Mouse (Mus musculus): ENCODE measurements around the gene Gm20865. TPM values are rescaled to one million over a fixed set of nuclear protein-coding genes. Genes with fewer than 3 reads are reported as not detected.
"Not testable (repeated sequence)": the region's sequence is repeated elsewhere in the genome, so short reads cannot be mapped to it uniquely, and the experiment has no call there.

Gene Gm20865
- not detected in 2 replicates for polyA plus RNA-seq (2014; fragmentation: Nextera tagmentation; extraction: Ambion mirVana)

- H3K27me3 ChIP-seq (ENCODE audit: control insufficient read depth, insufficient read depth, low read length); H3K4me1 ChIP-seq (ENCODE audit: control insufficient read depth in 2 of 2, insufficient read depth in 2 of 2, low read length in 2 of 2); H3K4me2 ChIP-seq (ENCODE audit: low read length); H3K36me3 ChIP-seq (ENCODE audit: control insufficient read depth, insufficient read depth, low read length); H3K9me3 ChIP-seq (ENCODE audit: control insufficient read depth, low read length); ATAC-seq (ENCODE audit: insufficient number of reproducible peaks, insufficient read depth, low FRiP score, low read depth); H3K4me3 ChIP-seq (ENCODE audit: control insufficient read depth in 1 of 2, insufficient read depth in 1 of 2, low read depth in 1 of 2, low read length in 2 of 2); H3K9ac ChIP-seq (ENCODE audit: low read length); H3K27ac ChIP-seq (replicated peaks in 1 of 2; ENCODE audit: control insufficient read depth in 1 of 2, insufficient read depth in 1 of 2, low read depth in 2 of 2, low read length in 2 of 2): not testable (repeated sequence)
- WGBS = no CpG with 5 or more reads among the region's 3 CpGs
Observed at GRCm38 (mm10) chrY:21241275-21241674, at the start of gene Gm20865. Gene Gm20865, plus strand, starts transcription at chrY:21241575.

Other genes starting within 250 kb of the Gm20865 start
- not detected in 2 replicates for gene Gm29866, start 247.9 kb upstream of the Gm20865 start, polyA plus RNA-seq (2014; fragmentation: Nextera tagmentation; extraction: Ambion mirVana)
- gene Gm20909, start 77.0 kb upstream of the Gm20865 start, polyA plus RNA-seq (2014; fragmentation: Nextera tagmentation; extraction: Ambion mirVana) = not detected in 2 replicates

All from heart, embryonic 14.5 days (tissue).